Mouse (Mus musculus): Measurements from ENCODE around the gene Rnf183.

GRCm38 (mm10) chr4:62384159-62384558 lies 50.9 kb downstream of the Rnf183 start:
- TF ChIP-seq POLR2A (IDR thresholded peaks at IDR 0.05; ENCODE audit: borderline replicate concordance, extremely low read depth, low read depth, low read length) (no peak), CTCF (IDR thresholded peaks at IDR 0.05; ENCODE audit: insufficient read depth, low read length) (no peak)

All from lung, adult 2 months (tissue).